Mouse (Mus musculus) neutrophil, adult 5-6 weeks (primary cell): ENCODE measurements around the gene Rad54l2. TPM values are rescaled to one million over a fixed set of nuclear protein-coding genes. Genes with fewer than 3 reads are reported as not detected.

Source experiments
- ATAC-seq: fragments of 151-379, 151-347 bp; 2 replicates; pipeline ENCODE4 v1.8.0; 2017; ENCODE audit warnings: mild to moderate bottlenecking, moderate TSS enrichment; ENCODE audit not compliant: insufficient number of reproducible peaks, poor library complexity, low FRiP score, severe bottlenecking; ENCODE audit errors: extremely low read depth
- total RNA-seq: library from RNA; stranded (forward); fragments of 200-1000 nt; gene quantifications from 2 replicates; pipeline ENCODE4 v1.2.3, GENCODE M21; 2017

Gene Rad54l2
- total RNA-seq, 1 experiment from 2014 or later = 16.9 TPM

- no peak for ATAC-seq
These were observed 145.2 kb downstream of the Rad54l2 start for GRCm38 (mm10) chr9:106643787-106644186.

- ATAC-seq = peak; percentile 23; the same call in 1 of the 2 replicates
These were observed 145.9 kb downstream of the Rad54l2 start for GRCm38 (mm10) chr9:106643128-106643527.

- no peak for ATAC-seq
These were observed 147.6 kb downstream of the Rad54l2 start for GRCm38 (mm10) chr9:106641346-106641745.

- ATAC-seq = no peak
These were observed 150.8 kb downstream of the Rad54l2 start for GRCm38 (mm10) chr9:106638154-106638553.

Other genes starting within 250 kb of the Rad54l2 start
- gene Iqcf3, start 227.6 kb downstream of the Rad54l2 start, total RNA-seq = not detected in 2 replicates
- not detected in 2 replicates for gene Iqcf4, start 218.2 kb downstream of the Rad54l2 start, total RNA-seq
- not detected in 2 replicates for gene Iqcf6, start 162.6 kb downstream of the Rad54l2 start, total RNA-seq
- gene Grm2, start 133.1 kb downstream of the Rad54l2 start, total RNA-seq = not detected in 2 replicates
- 15.2 and 24.6 TPM in 2 replicates for gene Tex264, start 103.3 kb downstream of the Rad54l2 start, total RNA-seq
- 28.9 and 33.6 TPM in 2 replicates for gene Dcaf1, start 32.7 kb upstream of the Rad54l2 start, total RNA-seq
- 20.0 and 22.8 TPM in 2 replicates for gene Rbm15b, start 98.2 kb upstream of the Rad54l2 start, total RNA-seq
- 55.9 and 59.3 TPM in 2 replicates for gene Manf, start 102.8 kb upstream of the Rad54l2 start, total RNA-seq